Mouse (Mus musculus): ENCODE results near the gene Fcor. TPM values are rescaled to one million over a fixed set of nuclear protein-coding genes. Genes with fewer than 3 reads are reported as not detected.

Fcor gene
- polyA plus RNA-seq, 1 experiment, result 5.8 TPM

DNA sequence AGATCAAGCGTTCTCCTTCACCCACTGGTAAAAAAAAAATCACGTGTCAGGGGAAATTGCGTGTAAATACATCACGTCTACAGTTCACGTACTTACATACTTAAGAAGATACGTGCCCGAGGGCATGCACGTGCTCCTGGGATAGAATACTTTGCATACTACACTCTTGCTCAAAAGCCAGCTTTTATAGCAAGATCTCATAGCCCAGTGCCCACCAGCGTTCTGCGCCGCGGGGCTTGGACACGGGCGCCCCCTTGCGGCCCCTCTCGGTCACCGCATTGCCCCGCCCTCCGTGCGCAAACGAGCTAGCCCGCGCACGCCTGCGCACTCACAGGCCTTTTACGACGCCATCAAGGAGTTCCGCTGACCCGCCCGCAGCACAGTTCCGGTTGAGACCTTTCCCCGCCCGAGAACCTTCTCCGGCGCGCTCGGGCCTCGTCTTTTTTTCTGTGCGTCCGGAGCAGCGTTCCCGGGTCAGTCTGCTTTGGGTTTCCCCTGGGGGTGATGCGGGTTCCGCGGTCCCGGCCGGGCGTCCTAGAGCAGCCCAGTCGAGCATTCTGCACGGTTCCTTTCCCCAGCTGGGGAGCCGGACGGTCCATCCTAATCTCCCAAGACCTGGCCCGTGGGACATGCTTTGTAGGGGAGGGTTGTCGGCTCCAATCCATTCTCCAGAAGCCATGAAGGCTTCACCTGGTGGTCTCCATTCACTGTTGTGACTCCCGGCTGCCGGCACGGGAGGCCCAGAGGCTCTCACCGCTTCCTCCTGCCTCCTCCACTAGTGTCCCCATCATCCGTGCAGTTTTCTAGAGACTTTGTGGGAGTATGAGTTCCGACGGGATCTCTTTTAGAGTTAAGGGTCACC, 4.2 kb upstream of the Fcor start, which contains the start of gene Trappc5:
Gene Trappc5 (plus strand): TSS at position 169 of the 862 bp plus-strand sequence.
- under 1% methylated on average over 61 of the region's 61 CpGs for WGBS
- DNase-seq (ENCODE audit: low read depth, low spot score), result peak; percentile 70

DNA sequence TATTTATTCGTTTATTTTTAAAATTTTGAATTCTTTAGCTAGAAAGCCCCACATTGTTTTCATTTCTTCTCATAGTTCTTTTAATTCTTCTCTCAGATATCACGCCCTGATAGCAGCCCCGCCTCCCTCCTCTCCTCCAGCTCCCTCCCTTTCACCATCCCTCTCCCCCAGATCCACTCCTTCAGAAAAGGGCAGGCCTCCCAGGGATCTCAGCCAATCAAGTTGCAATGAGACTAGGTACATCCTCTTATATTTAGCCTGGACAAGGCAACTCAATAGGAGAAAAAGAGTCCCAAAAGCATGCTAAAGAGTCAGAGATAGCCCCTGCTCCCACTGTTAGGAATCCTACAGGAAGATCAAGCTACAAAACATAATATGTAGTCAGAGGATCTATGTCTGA, 2.5 kb upstream of the Fcor start:
- WGBS, result 48% methylated on average over 3 of the region's 3 CpGs
- no peak for DNase-seq (ENCODE audit: low read depth, low spot score)

DNA sequence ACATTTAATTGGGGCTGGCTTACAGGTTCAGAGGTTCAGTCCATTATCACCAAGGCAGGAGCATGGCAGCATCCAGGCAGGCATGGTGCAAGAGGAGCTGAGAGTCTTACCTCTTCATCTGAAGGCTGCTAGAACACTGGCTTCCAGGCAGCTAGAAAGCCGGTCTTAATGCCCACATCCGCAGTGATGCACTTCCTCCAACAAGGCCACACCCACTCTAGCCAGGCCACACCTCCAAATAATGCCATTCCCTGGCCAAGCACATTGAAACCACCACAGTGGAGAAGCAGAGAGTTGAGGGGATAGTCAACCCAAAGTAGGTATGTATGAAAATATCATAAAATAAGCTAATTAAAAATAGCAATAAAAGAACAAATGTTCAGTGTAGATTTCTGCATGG, 1.8 kb downstream of the Fcor start:
- 59% methylated on average over 2 of the region's 2 CpGs for WGBS
- DNase-seq (ENCODE audit: low read depth, low spot score), result no peak

GRCm38 (mm10) chr8:3665507-3665906, 6.7 kb downstream of the Fcor start, which contains the start of gene Mcemp1:
Gene Mcemp1, plus strand, starts transcription at chr8:3665754.
- WGBS, result 72% methylated on average over 6 of the region's 6 CpGs
- DNase-seq (ENCODE audit: low read depth, low spot score), result no peak

DNA sequence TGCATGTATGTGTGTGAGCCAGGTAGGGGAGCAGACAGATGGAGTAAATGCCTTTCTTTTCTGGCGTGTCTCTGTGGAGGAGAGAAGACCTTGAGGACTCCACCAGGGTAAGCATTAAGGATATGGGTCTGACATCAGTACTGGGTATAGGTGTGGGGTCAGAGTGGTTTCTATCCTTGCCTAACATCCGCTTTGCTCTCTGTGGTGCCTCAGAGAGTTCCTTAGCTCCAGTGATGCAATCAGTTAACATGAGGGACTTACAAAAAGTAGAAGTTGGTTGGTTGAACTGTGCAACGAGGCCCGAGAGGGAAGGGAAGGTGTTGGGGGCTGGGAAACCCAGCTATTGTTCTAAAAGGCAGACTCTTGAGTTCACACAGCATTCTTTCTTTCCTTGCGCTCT, 7.8 kb downstream of the Fcor start:
- WGBS, result 48% methylated on average over 5 of the region's 5 CpGs
- DNase-seq (ENCODE audit: low read depth, low spot score), result no peak

DNA sequence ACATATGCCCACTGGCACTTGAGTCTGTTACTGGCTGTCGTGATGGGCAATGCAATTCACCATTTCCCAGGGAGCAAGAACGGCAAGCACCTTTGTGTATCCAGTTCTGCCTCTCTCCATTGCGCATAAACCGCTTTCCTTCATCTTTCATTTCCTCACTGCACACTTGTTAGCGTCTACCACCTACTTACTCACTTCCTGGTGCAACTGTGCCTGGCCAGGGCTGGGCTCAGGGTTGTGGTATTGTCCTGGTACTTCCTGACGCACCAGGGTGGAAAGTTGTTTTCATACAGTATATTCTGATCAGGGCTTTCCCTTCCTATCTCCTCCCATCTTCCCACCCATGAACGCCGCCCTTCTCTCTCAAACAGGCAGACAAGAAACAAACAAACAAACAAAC, 11.3 kb downstream of the Fcor start:
- 65% methylated on average over 8 of the region's 8 CpGs for WGBS

GRCm38 (mm10) chr8:3656725-3657381, 15.3 kb downstream of the Fcor start:
- DNase-seq (ENCODE audit: low read depth, low spot score), result no peak
- 20% methylated on average over 7 of the region's 7 CpGs for WGBS

More for the DNA sequence above, 11.3 kb downstream of the Fcor start:
- no peak for DNase-seq (ENCODE audit: low read depth, low spot score)

GRCm38 (mm10) chr8:3655526-3655925, 16.6 kb downstream of the Fcor start, which contains the start of gene Retn:
Gene Retn, plus strand, starts transcription at chr8:3655770.
- DNase-seq (ENCODE audit: low read depth, low spot score), result no peak
- 59% methylated on average over 3 of the region's 3 CpGs for WGBS

DNA sequence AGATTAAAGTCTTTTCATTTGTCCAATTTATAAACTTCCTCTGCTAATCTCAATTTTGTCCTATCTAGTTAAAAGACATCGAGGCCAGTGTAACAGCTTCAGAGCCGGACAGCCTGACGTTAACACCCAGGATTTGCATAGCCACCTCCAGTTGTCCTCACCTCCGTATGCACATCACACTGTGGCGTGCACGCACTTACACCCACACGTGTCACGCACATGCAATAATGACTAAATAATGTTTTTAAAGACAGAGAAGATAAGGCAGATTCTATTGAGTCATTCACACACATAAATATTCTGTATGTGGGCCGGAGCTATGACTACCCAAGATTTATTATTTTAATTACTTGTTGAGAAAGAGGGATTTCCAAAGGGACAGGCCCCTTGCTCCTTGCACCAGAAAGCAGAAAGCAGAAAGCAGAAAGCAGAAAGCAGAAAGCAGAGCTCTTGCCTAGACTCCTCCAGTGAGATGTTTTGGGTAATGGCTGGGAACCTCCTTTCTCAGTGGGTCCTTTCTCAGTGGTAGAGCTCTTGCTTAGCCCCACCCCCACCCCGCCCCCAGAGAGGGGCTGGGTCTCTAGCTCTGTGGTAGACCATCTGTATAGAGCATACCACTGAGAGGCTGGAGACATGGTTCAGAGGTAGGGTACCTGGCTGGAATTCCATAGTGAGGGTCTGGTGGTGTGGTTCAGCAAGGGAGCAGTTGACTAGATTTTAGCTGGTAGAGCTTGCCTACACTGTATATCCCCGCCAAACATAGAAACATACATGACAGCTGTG, 17.2 kb downstream of the Fcor start:
- DNase-seq (ENCODE audit: low read depth, low spot score), result no peak
- WGBS, result 68% methylated on average over 11 of the region's 11 CpGs

DNA sequence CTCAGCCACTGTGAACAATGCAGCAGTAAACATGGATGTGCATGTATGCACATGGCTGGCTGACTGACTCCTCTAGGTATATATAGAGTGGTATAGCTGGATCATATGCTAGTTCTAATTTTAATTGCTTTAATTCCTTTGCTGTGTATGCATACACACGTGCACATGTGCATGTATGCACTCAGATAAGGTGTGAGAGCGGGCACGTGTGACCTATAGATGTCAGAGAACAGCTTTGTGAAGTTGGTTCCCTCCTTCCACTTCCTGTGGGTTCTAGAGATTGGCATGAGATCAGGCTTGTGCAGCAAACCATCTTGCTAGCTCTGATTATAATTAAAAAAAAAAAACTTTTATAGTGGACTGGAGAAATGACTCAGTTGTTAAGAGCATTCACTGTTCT, 19.3 kb downstream of the Fcor start:
- WGBS, result 58% methylated on average over 3 of the region's 3 CpGs
- no peak for DNase-seq (ENCODE audit: low read depth, low spot score)

DNA sequence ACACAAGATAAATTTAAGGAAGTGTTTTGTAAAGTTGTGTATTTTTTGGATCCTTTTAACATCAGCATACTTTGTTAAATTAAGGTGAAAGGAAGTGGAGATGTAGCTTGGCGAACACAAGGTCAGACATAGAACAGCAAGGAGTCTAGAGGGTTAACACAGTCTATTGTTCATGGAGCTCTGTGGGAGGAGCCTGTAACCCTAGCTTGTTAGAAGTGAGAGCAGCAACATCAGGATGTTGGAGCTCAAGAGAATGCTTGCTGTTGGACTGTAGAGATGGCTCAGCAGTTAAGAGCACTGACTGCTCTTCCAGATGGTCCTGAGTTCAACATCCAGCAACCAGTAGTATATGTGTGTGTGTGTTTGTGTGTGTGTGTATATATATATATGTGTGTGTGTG, 23.2 kb downstream of the Fcor start:
- 60% methylated on average over 1 of the region's 1 CpGs for WGBS

DNA sequence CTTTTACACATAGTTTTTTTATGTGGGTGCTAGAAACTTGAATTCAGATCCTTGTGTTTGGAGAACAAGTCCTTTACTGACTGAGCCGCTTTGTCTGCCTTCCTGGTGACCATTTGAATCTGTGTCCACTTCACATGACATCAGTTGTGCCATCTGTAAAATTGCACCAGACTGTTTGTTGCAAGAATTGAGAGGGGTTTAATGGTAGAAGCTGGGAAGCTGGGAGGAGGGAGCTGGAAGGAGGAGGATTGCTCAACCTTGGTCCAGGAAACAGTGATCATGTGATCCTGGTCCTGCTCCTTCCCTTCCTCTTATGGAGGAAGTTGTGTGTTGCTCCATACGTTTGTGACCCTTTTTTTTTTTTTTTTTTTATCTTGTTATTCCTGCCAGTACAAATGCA, 23.9 kb downstream of the Fcor start:
- WGBS, result 50% methylated on average over 2 of the region's 2 CpGs
- DNase-seq (ENCODE audit: low read depth, low spot score), result no peak

More for the DNA sequence above, 23.2 kb downstream of the Fcor start:
- no peak for DNase-seq (ENCODE audit: low read depth, low spot score)

DNA sequence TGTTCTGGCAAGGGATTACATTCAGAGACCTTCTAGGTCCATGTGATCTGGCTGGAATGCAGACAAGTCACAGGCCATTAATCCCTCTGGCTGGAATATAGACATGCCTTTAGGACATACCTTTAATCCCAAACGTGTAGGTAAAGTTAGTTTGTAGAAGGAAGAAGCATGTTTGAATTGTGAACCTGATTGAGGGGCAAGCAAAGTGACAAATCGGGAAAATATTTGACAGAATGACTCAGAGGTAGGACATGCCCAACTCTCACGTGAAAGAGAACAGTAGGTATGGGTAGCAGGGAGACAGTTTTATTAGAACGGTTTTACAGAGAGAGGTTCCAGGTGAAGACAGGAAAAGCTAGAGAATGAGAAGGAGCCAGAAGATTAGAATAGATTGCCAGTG, 24.6 kb downstream of the Fcor start:
- no peak for DNase-seq (ENCODE audit: low read depth, low spot score)
- WGBS, result 36% methylated on average over 4 of the region's 4 CpGs

DNA sequence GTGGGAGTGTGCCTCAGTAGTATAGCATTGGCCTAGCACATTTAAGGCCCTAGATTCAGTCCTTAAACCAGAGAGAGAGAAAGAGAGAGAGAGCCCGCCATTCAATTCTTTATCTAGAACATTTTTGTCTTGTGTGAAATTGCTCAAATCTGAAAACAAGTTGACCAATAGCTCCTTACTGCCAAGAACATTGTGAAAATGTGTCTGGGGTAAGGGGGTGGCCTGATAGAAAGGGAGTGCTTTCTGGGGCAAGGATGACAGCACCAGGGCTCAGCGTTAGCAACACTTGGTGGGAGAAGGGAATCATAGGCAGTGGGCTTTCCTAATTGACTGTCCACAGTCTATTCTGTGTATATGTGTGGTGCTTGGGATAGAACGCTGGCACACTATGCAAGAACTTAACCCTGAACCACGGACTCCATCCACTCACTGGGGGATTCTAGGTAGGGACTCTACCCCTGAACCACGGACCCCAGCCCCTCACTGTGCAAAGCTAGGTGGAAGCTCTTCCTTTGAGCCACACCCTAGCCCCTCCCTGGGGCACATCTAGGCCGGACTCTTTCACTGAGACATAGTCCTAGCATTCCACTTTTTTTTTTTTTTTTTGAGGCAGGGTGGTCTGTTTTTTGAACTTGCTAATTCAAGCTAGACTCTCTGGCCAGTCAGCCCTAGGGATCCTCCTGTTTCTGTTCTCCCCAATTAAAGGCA, 25.2 kb downstream of the Fcor start:
- no peak for DNase-seq (ENCODE audit: low read depth, low spot score)
- WGBS, result 74% methylated on average over 6 of the region's 6 CpGs

DNA sequence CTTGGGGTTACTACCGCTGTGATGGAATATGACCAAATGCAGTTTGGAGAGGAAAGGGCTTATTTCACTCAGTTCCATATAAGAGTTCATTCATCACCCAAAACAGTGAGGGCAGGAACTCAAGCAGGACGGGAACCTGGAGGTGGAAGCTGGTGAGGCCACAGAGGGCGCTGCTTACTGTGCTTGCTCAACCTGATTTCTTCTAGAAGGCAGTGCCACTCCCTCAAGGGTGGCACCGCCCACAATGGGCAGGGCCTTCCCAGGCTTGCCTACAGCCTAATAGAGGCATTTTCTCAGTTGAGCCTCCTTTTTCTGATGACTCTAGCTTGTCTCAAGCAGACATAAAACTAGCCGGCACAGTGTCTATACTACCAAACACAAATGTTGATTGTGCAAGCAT, 26.4 kb downstream of the Fcor start:
- 18% methylated on average over 5 of the region's 5 CpGs for WGBS
- DNase-seq (ENCODE audit: low read depth, low spot score), result no peak

GRCm38 (mm10) chr8:3631478-3631875, 40.7 kb downstream of the Fcor start:
- DNase-seq (ENCODE audit: low read depth, low spot score), result no peak
- WGBS, result 4% methylated on average over 8 of the region's 8 CpGs

GRCm38 (mm10) chr8:3630647-3631477, 41.3 kb downstream of the Fcor start, which contains the start of gene Stxbp2:
Gene Stxbp2, plus strand, starts transcription at chr8:3630955.
- 4% methylated on average over 47 of the region's 47 CpGs for WGBS
- DNase-seq (ENCODE audit: low read depth, low spot score), result peak; percentile 70

DNA sequence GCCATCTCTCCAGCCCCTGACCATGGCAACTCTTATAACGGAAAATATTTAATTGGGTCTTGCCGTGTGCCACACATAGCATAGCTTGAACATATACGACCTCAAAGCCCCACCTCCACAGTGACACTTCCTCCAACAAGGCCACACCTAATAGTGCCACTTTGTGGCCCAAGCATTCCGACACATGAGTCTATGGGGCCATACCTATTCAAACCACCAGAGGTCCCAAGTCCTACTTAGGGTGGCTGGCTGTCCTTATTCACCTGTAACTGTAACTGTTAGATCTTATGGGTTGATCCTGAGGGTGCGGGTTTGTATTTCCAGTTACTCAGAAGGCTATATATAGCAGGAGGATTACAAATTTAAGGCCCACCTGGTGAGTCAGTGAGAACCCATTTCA, 44.1 kb downstream of the Fcor start:
- WGBS, result 26% methylated on average over 5 of the region's 5 CpGs
- DNase-seq (ENCODE audit: low read depth, low spot score), result no peak

DNA sequence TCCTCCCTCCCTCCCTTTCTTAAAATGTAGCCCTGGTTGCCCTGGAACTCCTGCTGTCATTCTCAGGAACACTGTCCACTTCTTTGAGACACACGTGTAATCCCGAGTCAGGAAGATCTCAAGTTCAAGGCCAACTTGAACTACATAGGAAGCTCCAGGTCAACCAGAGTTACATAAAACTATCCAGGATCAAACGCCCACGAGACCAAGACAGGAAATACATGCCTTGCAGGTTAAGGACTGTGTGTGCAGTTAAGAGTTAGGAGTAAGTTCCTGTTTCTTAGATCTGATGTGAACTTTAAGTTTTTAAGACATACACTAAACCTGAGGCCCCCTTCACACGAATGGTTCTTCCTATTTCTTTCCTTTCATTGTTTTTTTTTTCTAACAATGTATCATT, 45.2 kb downstream of the Fcor start:
- WGBS, result 37% methylated on average over 5 of the region's 5 CpGs
- DNase-seq (ENCODE audit: low read depth, low spot score), result no peak

Measured in large intestine, adult 2 months (tissue).